Mouse (Mus musculus): Measurements from ENCODE around the gene Mdp1. TPM values are rescaled to one million over a fixed set of nuclear protein-coding genes. Genes with fewer than 3 reads are reported as not detected.

The Mdp1 gene
- total RNA-seq, 2 experiments from 2014 or later: 44.6 to 44.7 TPM

Other genes with a start within 250 kb of the Mdp1 start
- 10 to 100 TPM; 13.6 to 14.9 TPM for gene Dhrs4, start 181.8 kb downstream of the Mdp1 start, total RNA-seq (2021)
- 100 to 1,000 TPM; 151 to 183 TPM for gene Carmil3, start 169.9 kb downstream of the Mdp1 start, total RNA-seq (2021)
- 10 to 100 TPM; 53.1 to 61.7 TPM for gene Cpne6, start 150.1 kb downstream of the Mdp1 start, total RNA-seq (2021)
- under 1 TPM; 0.20 to 0.42 TPM for gene Nrl, start 135.5 kb downstream of the Mdp1 start, total RNA-seq (2021)
- 10 to 100 TPM; 13.6 to 14.3 TPM for gene Pck2, start 120.2 kb downstream of the Mdp1 start, total RNA-seq (2021)
- 10 to 100 TPM; 61.2 to 66.4 TPM for gene Dcaf11, start 100.5 kb downstream of the Mdp1 start, total RNA-seq (2021)
- not detected for gene A730061H03Rik, start 100.1 kb downstream of the Mdp1 start, total RNA-seq (2021)
- gene Fitm1, start 84.9 kb downstream of the Mdp1 start, total RNA-seq (2021): not detected
- 100 to 1,000 TPM; 111 to 112 TPM for gene Psme1, start 82.4 kb downstream of the Mdp1 start, total RNA-seq (2021)
- 10 to 100 TPM; 27.8 to 36.4 TPM for gene Emc9, start 75.2 kb downstream of the Mdp1 start, total RNA-seq (2021)
- 100 to 1,000 TPM in 1 of 2 experiments, 10 to 100 TPM in 1; 98.8 to 106 TPM for gene Psme2, start 69.4 kb downstream of the Mdp1 start, total RNA-seq (2021)
- gene Rnf31, start 68.8 kb downstream of the Mdp1 start, total RNA-seq (2021): 10 to 100 TPM; 33.3 to 47.7 TPM
- gene Irf9, start 56.9 kb downstream of the Mdp1 start, total RNA-seq (2021): 10 to 100 TPM; 11.5 to 15.7 TPM
- gene Rec8, start 42.5 kb downstream of the Mdp1 start, total RNA-seq (2021): 1 to 10 TPM; 2.6 to 3.8 TPM
- 100 to 1,000 TPM; 161 to 176 TPM for gene Ipo4, start 24.6 kb downstream of the Mdp1 start, total RNA-seq (2021)
- 1 to 10 TPM; 4.0 to 4.1 TPM for gene Gm49378, start 22.6 kb downstream of the Mdp1 start, total RNA-seq (2021)
- 10 to 100 TPM; 35.3 to 41.1 TPM for gene Tm9sf1, start 16.7 kb downstream of the Mdp1 start, total RNA-seq (2021)
- gene Tssk4, start 10.3 kb downstream of the Mdp1 start, total RNA-seq (2021): 1 to 10 TPM; 1.2 to 2.4 TPM
- gene Gmpr2, start 11.4 kb upstream of the Mdp1 start, total RNA-seq (2021): 10 to 100 TPM; 33.8 to 35.4 TPM
- 100 to 1,000 TPM; 347 to 384 TPM for gene Nedd8, start 11.6 kb upstream of the Mdp1 start, total RNA-seq (2021)
- 10 to 100 TPM; 11.8 to 15.6 TPM for gene Tinf2, start 21.3 kb upstream of the Mdp1 start, total RNA-seq (2021)
- under 1 TPM in 1 of 2 experiments, not detected in 1; 0.32 TPM for gene Tgm1, start 53.4 kb upstream of the Mdp1 start, total RNA-seq (2021)
- 10 to 100 TPM; 55.2 to 55.8 TPM for gene Rabggta, start 61.8 kb upstream of the Mdp1 start, total RNA-seq (2021)
- 10 to 100 TPM; 63.2 to 75.1 TPM for gene Dhrs1, start 85.2 kb upstream of the Mdp1 start, total RNA-seq (2021)
- 10 to 100 TPM; 19.5 to 20.1 TPM for gene Nop9, start 85.2 kb upstream of the Mdp1 start, total RNA-seq (2021)
- gene Cideb, start 98.0 kb upstream of the Mdp1 start, total RNA-seq (2021): under 1 TPM in 1 of 2 experiments, not detected in 1; 0.90 TPM
- 1 to 10 TPM in 1 of 2 experiments, under 1 TPM in 1; 0.79 to 1.0 TPM for gene Ltb4r2, start 100.9 kb upstream of the Mdp1 start, total RNA-seq (2021)
- gene Ltb4r1, start 105.5 kb upstream of the Mdp1 start, total RNA-seq (2021): 1 to 10 TPM; 1.0 to 1.4 TPM
- gene Adcy4, start 123.6 kb upstream of the Mdp1 start, total RNA-seq (2021): 1 to 10 TPM; 4.6 to 5.2 TPM
- 1 to 10 TPM; 1.4 to 1.8 TPM for gene Ripk3, start 128.4 kb upstream of the Mdp1 start, total RNA-seq (2021)
- 1 to 10 TPM; 8.2 TPM for gene Nfatc4, start 162.6 kb upstream of the Mdp1 start, total RNA-seq (2021)
- gene Nynrin, start 193.5 kb upstream of the Mdp1 start, total RNA-seq (2021): 10 to 100 TPM; 39.1 to 40.9 TPM
- gene Cbln3, start 223.9 kb upstream of the Mdp1 start, total RNA-seq (2021): under 1 TPM; 0.44 to 0.74 TPM
- gene Khnyn, start 224.4 kb upstream of the Mdp1 start, total RNA-seq (2021): 10 to 100 TPM; 12.5 to 13.4 TPM
- gene Sdr39u1, start 239.8 kb upstream of the Mdp1 start, total RNA-seq (2021): 10 to 100 TPM; 63.1 to 75.9 TPM

Data from left cerebral cortex, postnatal 4 days (tissue).